Mouse (Mus musculus): ENCODE measurements around the gene Recql.

DNA sequence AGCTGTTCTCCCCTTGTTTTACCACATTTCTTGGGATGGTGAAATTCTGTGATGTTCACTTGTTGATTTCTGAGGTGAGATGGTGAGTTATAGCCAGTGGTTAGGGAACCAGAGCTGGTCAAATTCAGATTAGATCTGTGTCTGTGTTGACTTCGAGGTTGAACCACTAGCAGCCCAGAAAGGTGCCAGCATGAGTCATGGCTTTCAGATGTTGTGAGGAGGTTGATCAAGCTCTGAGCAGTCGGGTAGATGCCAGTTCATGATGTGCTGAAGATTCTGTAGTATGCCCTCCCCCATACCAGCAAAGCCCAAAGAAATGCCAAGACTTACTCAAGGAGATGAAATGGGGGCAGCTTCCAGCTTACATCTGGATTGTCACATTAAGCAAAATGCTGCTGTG lies 2.2 kb upstream of the Recql start:
- TF ChIP-seq CTCF (IDR thresholded peaks at IDR 0.05; ENCODE audit: low read depth): no peak
- no peak for TF ChIP-seq EP300 (IDR thresholded peaks at IDR 0.05; ENCODE audit: low read depth)

Data from heart, postnatal 0 days (tissue).